Mouse (Mus musculus) lung, adult 2 months (tissue): Measurements from ENCODE around the gene Ift122. TPM values are rescaled to one million over a fixed set of nuclear protein-coding genes. Genes with fewer than 3 reads are reported as not detected.

Source experiments
- DNase-seq: peaks from one replicate; pipeline ENCODE4 v3.0.0; 2022
- H3K4me1 ChIP-seq: fragments of 200-500 bp; 2 replicates; pipeline ENCODE4 v1.6.1; 2011; ENCODE audit warnings: low read length; ENCODE audit not compliant: control insufficient read depth, insufficient read depth
- H3K4me3 ChIP-seq: fragments of 200-500 bp; replicated peaks from 2 replicates; pipeline ENCODE3; 2011; ENCODE audit warnings: low read depth, mild to moderate bottlenecking, control low read depth, low read length; ENCODE audit errors: extremely low read depth
- CTCF ChIP-seq: fragments of 200-500 bp; IDR thresholded peaks from 2 replicates; pipeline ENCODE4 v1.5.1; 2011; ENCODE audit warnings: mild to moderate bottlenecking, low read length, control low read depth; ENCODE audit not compliant: insufficient read depth
- POLR2A ChIP-seq: fragments of 200-500 bp; IDR thresholded peaks from 2 replicates; pipeline ENCODE4 v1.6.1; 2011; ENCODE audit warnings: low read depth, mild to moderate bottlenecking, control low read depth, low read length, borderline replicate concordance; ENCODE audit errors: extremely low read depth
- WGBS: fragments of 180-500 bp; shearing (Covaris S2); methylation state at CpG from one replicate; pipeline ENCODE4 v1.1.7; 2018; 5-methylcytosine and 5-hydroxymethylcytosine counted together
- polyA plus RNA-seq: library from polyadenylated mRNA; depleted of rRNA; stranded (reverse); fragments of >200 nt; gene quantifications from 2 replicates; pipeline ENCODE4 v1.2.3, GENCODE M21; 2012

Gene Ift122
- polyA plus RNA-seq, 1 experiment, result 13.4 TPM

DNA sequence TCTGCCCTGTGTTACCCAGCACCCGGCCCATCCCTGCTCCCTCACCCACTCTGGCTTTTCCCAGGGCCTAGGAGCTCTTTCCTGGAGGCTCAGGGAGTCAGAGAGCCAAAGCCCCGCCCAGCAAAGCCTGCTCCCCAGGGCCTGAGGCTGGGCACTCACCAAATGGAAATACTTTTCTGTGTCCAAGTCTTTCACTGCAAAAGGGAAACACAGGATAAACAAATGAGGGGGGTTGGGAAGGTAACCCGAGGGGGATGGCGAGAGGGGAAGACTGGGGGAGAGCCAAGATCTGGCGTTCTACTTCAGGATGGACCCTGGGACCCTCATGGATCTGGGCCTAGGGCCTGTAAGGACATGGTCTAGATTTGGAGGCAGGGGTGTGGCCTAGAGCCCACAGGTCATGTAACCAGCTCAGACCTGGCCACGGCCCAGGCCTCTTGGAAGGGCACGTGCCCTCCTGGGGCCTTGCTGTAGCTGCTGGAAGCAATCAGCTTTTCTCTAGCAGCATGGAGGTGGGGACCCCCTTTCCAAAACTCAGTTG is 106.0 kb downstream of the Ift122 start:
- H3K4me1 ChIP-seq, result peaks cover 27% of the 10 kb centered on the region
- 26% methylated on average over 7 of the region's 7 CpGs for WGBS
- TF ChIP-seq CTCF (no peak), POLR2A (no peak)
- peak; percentile 72 for DNase-seq
- no peak overlapping the region for H3K4me3 ChIP-seq

DNA sequence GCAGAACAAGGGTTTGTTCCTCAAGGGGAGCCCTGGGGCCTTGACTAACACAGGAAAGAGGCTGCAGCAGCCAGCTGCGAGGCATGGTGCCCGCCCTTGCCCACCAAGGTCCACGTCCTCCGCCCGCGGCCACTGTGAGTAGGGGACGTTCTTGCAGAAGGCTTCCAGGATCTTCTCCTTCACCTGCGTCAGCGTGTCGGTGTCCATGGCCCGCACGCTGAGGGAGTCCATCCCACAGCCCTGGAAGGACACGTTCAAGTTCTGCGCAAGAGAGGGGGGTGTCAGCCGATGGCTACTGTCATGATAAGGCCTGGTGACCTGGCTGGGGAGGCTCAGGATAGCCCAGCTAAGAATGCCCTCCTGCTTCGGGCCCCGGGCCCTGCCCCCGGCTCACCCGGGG is 107.1 kb downstream of the Ift122 start:
- no peak overlapping the region for H3K4me3 ChIP-seq
- TF ChIP-seq CTCF, result no peak
- TF ChIP-seq POLR2A, result no peak
- DNase-seq, result no peak
- 93% methylated on average over 19 of the region's 19 CpGs for WGBS
- H3K4me1 ChIP-seq, result peaks cover 27% of the 10 kb centered on the region

DNA sequence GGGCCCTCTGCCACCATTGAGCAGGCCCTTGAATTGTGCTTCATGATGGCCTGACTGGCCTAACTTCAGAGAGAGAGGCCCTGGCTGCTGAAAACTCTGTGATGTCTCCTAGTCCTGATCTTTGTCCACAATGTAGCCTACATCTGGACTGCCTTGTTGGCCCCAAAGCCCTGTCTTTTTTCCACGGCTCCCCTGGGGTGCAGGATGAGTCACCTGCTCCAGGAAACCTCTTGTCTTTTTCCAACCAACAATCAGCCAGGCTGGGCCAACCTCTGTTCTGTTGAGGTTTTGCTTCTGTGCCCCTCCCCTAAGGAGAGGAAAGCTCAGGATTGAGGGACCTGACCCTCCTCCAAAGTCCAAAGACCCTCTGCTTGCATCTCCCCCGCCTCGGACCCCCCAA is 108.5 kb downstream of the Ift122 start:
- 72% methylated on average over 3 of the region's 3 CpGs for WGBS
- Histone ChIP-seq H3K4me1 (peaks cover 23% of the 10 kb centered on the region), H3K4me3 (no peak overlapping the region)
- TF ChIP-seq CTCF (no peak), POLR2A (no peak)
- DNase-seq, result no peak

DNA sequence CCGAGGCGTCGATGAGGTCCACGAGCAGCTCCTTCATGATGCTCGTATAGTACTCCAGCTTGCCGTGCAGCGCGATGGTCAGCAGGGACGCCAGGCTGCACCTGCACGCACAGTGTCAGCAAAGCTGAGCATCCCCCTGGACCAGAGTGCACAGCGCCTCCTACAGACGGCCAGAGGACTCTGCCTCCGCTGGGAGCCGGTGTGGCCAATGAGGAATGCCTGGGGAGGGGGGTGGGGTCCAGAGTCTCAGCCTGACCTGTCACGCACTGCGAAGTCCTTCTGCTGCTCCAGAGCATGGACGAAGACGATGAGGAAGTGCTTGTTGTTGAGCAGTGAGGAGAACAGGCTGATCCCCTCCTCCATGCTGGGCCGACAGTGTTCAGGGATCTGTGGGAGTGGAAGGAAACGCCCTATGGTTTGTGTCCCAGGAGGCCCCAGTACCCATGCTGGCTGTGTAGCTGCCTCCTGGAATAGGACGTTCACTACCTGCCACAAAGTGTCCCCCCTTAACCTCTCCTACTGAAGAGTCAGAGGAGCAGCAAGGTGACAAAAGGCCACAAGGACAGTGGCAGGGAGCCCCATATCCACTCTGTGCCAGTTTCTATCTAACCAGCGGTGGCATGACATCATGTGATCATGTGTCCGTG is 109.3 kb downstream of the Ift122 start:
- no peak overlapping the region for H3K4me3 ChIP-seq
- TF ChIP-seq POLR2A (no peak), CTCF (0 out of 2 replicates have a peak, but pooled peaks have one; percentile 21)
- WGBS, result 68% methylated on average over 23 of the region's 23 CpGs
- DNase-seq, result no peak
- H3K4me1 ChIP-seq, result peaks cover 16% of the 10 kb centered on the region

DNA sequence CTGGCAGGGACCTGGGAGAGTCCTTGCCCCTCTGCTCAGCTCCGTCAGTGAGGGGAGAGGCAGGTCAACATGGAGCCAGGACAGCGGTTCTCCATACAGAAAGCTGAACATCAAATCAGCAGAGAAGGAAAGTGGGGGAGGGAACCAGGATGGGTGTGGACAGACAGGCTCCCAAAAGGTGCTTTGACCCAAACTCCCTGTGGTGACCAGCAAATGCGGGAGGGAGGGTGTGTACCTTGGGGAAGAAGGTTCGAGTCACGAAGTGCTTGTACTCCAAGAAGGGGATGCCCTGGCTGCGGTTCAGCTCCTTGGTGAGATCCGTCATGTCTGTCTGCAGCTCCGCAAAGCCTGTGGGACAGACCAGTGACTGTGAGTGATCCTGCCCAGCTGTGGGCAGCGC is 110.4 kb downstream of the Ift122 start:
- Histone ChIP-seq H3K4me3 (no peak overlapping the region), H3K4me1 (peaks cover 15% of the 10 kb centered on the region)
- DNase-seq, result no peak
- WGBS, result 81% methylated on average over 9 of the region's 9 CpGs
- TF ChIP-seq CTCF (no peak), POLR2A (no peak)

DNA sequence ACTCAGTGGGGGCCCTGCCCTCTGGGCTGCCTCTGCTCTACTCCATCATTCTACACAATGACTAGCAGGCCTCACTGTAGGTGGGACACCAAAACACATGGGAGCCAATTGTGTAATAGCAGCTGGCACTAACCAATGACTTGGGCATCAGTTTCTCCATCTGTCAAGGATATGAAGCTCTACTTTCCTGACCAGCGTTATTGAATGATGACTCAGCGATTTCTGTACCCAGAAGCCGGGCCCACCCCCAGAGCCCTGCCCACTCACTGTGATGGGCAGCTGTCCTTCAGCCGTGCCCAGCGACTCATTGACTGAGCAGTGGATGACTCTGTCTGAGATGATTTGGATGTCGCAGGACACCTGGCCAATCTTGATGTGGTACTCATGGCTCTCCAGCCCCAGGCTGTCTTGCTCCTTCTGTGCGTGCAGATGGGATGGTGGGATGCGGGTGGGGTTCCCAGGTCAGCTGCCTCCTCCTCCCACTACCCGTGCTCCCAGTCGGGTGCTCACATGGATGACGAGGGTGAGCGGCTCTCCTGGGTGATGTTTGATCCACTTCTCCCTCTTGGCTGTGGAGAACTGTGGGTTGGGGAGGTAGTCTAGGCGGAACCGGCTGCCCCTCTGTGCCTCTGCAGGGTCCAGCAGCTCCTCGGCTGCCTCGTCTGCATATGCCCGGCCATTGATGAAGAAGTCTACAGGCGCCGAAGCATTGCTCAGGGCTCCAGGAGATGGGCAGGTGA is 113.1 kb downstream of the Ift122 start:
- 87% methylated on average over 19 of the region's 19 CpGs for WGBS
- Histone ChIP-seq H3K4me3 (no peak overlapping the region), H3K4me1 (peaks cover 11% of the 10 kb centered on the region)
- TF ChIP-seq POLR2A (no peak), CTCF (no peak)
- no peak for DNase-seq

DNA sequence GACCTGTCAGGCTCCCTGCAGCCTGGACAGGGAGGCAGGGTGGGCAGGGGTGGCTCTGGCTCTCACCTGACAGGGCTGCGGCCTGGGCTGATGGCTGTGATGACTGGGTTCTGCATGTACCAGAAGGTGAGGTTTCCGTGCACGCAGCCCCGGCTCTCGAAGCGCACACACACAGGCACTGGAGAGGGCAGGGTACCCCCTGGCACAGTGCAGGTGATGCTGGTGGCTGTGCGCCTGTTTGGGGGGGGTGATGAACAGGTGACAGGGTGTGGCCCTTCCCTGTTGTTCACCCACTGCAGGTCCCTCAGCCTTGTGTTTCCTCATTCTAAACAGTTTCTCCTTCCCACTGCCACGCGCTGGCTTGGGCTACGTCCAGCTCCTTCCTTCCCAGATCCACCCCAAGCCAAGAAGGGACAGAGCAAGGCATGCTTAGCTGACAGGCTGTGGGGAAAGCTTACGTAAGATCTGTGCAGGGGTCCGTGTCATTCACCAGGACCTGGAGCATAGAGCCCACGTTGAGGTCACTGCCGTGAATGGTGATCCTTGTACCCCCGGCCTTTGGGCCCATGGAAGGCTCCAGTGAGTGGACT is 114.1 kb downstream of the Ift122 start:
- H3K4me1 ChIP-seq, result peaks cover 17% of the 10 kb centered on the region
- TF ChIP-seq POLR2A, result no peak
- WGBS, result 76% methylated on average over 15 of the region's 15 CpGs
- H3K4me3 ChIP-seq, result no peak overlapping the region
- no peak for DNase-seq

DNA sequence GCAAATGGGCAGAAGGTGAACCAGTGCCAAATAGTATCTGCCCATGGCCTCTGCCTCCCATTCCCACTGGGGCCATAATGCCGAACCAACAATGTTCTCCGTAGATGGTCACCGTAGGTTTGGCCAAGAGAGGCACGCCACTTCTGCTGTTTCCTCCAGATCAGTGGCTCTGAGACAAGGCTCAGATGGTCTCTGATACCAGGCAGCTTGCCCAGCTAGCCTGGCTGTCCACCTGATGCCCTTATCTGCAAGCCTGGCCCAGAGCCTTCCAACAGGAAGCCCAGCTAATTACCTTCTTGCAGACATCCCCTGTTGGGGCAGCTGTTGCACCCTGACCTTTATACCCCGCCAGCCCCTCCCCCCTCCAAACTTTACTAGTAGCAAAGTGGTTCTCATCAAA is 114.8 kb downstream of the Ift122 start:
- TF ChIP-seq POLR2A (no peak), CTCF (no peak)
- Histone ChIP-seq H3K4me1 (peaks cover 17% of the 10 kb centered on the region), H3K4me3 (no peak overlapping the region)
- 62% methylated on average over 5 of the region's 5 CpGs for WGBS
- no peak for DNase-seq

DNA sequence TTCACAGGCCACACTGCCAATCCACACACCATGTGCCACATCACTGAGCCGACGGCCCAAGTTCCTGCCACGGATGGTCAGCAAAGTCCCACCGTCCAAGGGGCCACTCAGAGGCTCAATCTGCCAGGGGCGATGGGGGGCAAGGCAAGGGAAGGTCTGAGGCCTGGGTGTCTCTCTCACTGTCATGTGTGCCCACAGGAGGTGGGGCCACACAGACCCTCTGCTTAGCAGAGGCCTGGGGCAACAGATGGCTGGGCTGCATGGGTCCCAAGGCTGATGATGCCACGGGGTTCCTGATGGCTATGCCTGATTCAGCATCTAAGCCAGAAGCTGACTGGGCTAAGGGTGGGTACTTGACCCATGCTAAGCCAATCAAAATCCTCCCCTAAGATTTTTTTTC is 115.4 kb downstream of the Ift122 start:
- H3K4me3 ChIP-seq, result no peak overlapping the region
- H3K4me1 ChIP-seq, result peaks cover 17% of the 10 kb centered on the region
- WGBS, result 79% methylated on average over 6 of the region's 6 CpGs
- no peak for DNase-seq
- TF ChIP-seq POLR2A (no peak), CTCF (no peak)

DNA sequence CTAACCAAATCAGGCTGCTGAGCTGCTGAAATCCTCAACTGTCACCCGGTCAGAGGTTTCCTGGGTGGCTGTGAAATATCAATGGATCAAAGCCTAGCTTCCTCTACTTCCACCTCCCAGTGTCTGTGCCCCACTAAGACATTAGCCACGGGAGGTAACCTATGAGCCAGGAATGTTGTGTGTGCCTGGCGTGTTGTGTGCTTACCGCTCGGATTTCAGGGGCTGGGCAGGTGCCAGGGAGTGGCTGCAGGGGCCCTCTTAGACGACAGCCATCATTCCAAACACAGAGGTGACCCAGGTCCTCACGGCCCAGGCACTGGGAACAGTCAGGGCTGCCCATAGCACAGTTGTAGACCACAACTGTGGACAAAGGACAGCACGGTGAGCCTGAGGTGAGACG is 115.8 kb downstream of the Ift122 start:
- no peak for DNase-seq
- H3K4me1 ChIP-seq, result peaks cover 17% of the 10 kb centered on the region
- no peak for TF ChIP-seq CTCF
- no peak for TF ChIP-seq POLR2A
- H3K4me3 ChIP-seq, result no peak overlapping the region
- 70% methylated on average over 9 of the region's 9 CpGs for WGBS
